Mouse (Mus musculus): ENCODE results near the gene Ift57.

DNA sequence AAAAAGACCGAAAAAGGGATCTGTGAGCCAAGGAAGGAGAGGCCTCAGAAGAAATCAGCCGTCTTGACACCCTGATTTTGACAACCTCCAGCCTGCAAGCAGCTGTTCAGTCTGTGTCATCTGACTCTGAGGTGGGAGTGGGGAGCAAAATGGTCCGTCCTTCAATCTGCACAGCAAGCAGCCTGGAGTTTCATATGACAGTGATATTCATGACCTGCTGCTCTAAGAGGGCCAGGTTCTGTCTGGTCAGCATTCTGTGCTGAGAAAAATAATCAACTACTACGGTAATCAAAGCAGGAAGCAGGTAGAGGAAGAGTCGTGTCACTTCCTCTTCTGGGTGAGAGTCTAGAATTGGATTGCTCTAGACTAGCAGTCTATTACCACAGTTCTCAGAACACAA, 102.4 kb downstream of the Ift57 start:
- TF ChIP-seq CTCF (IDR thresholded peaks at IDR 0.05; ENCODE audit: low read depth) (no peak), EP300 (IDR thresholded peaks at IDR 0.05; ENCODE audit: low read depth) (no peak)

Data from heart, postnatal 0 days (tissue).